Mouse (Mus musculus): Measurements from ENCODE around the gene Olfr1245.

DNA sequence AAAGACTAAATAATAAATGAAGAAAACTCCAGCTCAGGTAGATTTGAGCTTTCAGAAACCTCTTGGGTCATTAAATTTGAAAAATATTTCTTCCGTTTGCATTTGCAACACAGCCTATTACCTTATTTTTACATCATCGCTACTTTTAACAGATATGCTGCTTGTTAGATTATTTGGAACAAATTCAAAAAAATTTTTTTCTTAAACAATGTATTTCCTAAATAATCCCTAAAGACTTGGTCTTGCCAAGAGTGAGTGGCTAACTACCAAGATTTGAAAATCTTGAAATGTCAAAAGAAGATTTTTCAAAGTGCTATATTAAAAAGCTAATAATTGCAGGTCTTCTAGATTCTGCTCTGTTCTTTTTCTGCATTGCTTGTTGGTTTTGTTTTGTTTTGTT lies 35.8 kb upstream of the Olfr1245 start, which contains the start of gene Olfr1247:
- TF ChIP-seq GATA1 (IDR thresholded peaks at IDR 0.05; ENCODE audit: low read length) = no peak
- TF ChIP-seq TAL1 (IDR thresholded peaks at IDR 0.05; ENCODE audit: low read length) = no peak

All from erythroblast, embryonic 14.5 days (primary cell).